Mouse (Mus musculus): ENCODE measurements around the gene Armc2. TPM values are rescaled to one million over a fixed set of nuclear protein-coding genes. Genes with fewer than 3 reads are reported as not detected.

Armc2 gene
- 0.10 TPM for polyA plus RNA-seq (2017; shearing (Covaris generic))

DNA sequence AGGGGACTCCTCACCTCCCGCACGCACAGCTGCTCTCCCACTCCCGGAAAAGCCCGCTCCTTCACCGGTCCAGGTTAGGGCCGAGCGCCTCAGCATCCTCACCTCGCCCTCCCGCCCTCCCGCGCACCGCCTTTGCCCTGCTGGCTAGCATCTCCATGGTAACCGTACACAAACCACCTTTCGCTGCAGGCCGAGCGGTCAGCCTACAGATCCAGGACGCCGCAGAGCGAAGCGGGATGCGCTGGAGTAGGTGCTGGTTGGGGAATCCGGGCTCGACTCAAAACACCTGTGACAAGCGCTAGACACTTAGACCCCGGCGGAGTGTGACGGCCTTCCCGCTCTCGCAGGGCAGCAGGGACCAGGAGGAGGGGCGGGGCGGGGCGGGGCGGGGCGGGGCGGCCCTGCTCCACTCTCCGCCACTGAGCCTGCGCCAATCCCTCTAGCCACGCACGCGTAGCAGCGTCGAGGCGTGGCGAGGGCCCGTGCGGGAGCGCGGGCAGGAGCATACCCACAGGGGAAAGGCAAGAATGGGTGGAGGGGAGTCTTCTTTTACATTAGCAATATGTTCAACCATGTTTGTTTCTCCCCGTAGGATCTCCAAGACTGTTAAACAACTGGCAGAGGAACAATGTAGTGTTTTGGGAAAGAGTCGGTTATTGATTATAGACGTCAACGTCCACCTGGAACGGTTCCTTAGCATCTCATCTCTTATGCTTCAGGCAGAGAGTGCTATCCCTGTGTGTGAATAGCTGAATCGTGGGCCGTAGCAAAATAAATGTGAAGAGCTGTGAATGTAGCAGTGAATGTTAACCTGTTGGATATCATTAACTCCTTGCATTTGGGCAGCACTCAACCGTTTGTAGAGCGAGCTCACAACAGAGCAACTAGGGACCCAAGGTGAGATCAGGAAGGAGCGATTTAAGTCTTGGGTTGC lies at the start of gene Armc2:
Gene Armc2 (minus strand): TSS at position 427 of the 934 bp plus-strand sequence.

Other genes with a start within 250 kb of the Armc2 start
- 13.1 TPM for gene Cep57l1, start 208.6 kb downstream of the Armc2 start, polyA plus RNA-seq (2017; shearing (Covaris generic))
- gene Sesn1, start 208.5 kb downstream of the Armc2 start, polyA plus RNA-seq (2017; shearing (Covaris generic)): 105 TPM

All from naive thymus-derived CD4-positive, alpha-beta T cell, adult 5 months (primary cell).